Mouse (Mus musculus) liver, embryonic 14.5 days (tissue): Measurements from ENCODE around the gene Rpl37a. TPM values are rescaled to one million over a fixed set of nuclear protein-coding genes. Genes with fewer than 3 reads are reported as not detected.

Source experiments
- ATAC-seq: fragments of 200-750 bp; cut with Nextera tagmentation; 2 replicates; pipeline ENCODE4 v1.8.0; 2017; ENCODE audit warnings: moderate number of reproducible peaks, mild to moderate bottlenecking, moderate library complexity; ENCODE audit not compliant: insufficient read depth
- DNase-seq, 3 experiments: peaks; one replicate each; pipeline ENCODE4 v3.0.0-alpha.2; 2012 to 2013; ENCODE audit warnings: low read depth in 3 of 3, low spot score in 3 of 3
- H3K27ac ChIP-seq: fragments of 300-500 bp; sonication (generic); 2 replicates; pipeline ENCODE4 v1.5.1; 2014; ENCODE audit warnings: moderate library complexity, mild to moderate bottlenecking, control low read depth, inconsistent platforms
- H3K27me3 ChIP-seq: fragments of 300-500 bp; sonication (generic); 2 replicates; pipeline ENCODE4 v1.6.1; 2014; ENCODE audit warnings: mild to moderate bottlenecking, low read length, moderate library complexity; ENCODE audit not compliant: control insufficient read depth, insufficient read depth
- H3K36me3 ChIP-seq: fragments of 300-500 bp; sonication (generic); replicated peaks from 2 replicates; pipeline ENCODE4 v1.6.1; 2014; ENCODE audit warnings: low read depth; ENCODE audit not compliant: control insufficient read depth, insufficient read depth
- H3K4me1 ChIP-seq, 2 experiments: fragments of 200-500 bp in 1 of 2; fragments of 300-500 bp in 1 of 2; sonication (generic) in 1 of 2; replicated peaks; 2 replicates each; pipeline ENCODE4 v1.6.1; 2012 to 2014; ENCODE audit warnings: antibody characterized with exemption in 1 of 2, inconsistent platforms in 1 of 2, low read length in 1 of 2; ENCODE audit not compliant: control insufficient read depth in 2 of 2, insufficient read depth in 2 of 2
- H3K4me2 ChIP-seq: fragments of 300-500 bp; sonication (generic); 2 replicates; pipeline ENCODE4 v1.6.1; 2014; ENCODE audit warnings: low read depth, mild to moderate bottlenecking, control low read depth, moderate library complexity
- H3K4me3 ChIP-seq, 2 experiments: fragments of 200-500 bp in 1 of 2; fragments of 300-500 bp in 1 of 2; sonication (generic) in 1 of 2; 2 replicates each; pipeline ENCODE4 v1.5.1; 2012 to 2014; ENCODE audit warnings: low read depth in 2 of 2, low read length in 2 of 2, mild to moderate bottlenecking in 2 of 2, control low read depth in 1 of 2, inconsistent platforms in 1 of 2, moderate library complexity in 1 of 2; ENCODE audit not compliant: insufficient read depth in 1 of 2
- H3K9ac ChIP-seq: fragments of 300-500 bp; sonication (generic); replicated peaks from 2 replicates; pipeline ENCODE4 v1.6.1; 2014; ENCODE audit warnings: mild to moderate bottlenecking, control low read depth, moderate library complexity
- H3K9me3 ChIP-seq: fragments of 300-500 bp; sonication (generic); 2 replicates; pipeline ENCODE4 v1.6.1; 2016; ENCODE audit warnings: low read length, mixed read lengths; ENCODE audit not compliant: control insufficient read depth
- CTCF ChIP-seq: IDR thresholded peaks from 2 replicates; pipeline ENCODE4 v1.5.1; 2016; ENCODE audit warnings: antibody characterized with exemption, low read depth, control low read depth
- EP300 ChIP-seq: IDR thresholded peaks from 2 replicates; pipeline ENCODE4 v1.6.1; 2016; ENCODE audit warnings: antibody characterized with exemption, low read depth
- WGBS: fragments of 180-500 bp; shearing (Covaris S2); extraction: QIAGEN DNeasy Blood & Tissue Kit; methylation state at CpG from one replicate; pipeline ENCODE4 v1.1.7; 2014; ENCODE audit not compliant: insufficient replicate concordance; 5-methylcytosine and 5-hydroxymethylcytosine counted together
- polyA plus RNA-seq, 2 experiments: library from polyadenylated mRNA; depleted of rRNA in 1 of 2; stranded (reverse) in 1 of 2; unstranded in 1 of 2; fragments of >200 nt; fragmentation: Nextera tagmentation in 1 of 2; extraction: Ambion mirVana in 1 of 2; gene quantifications; 2 replicates each; pipeline versions ENCODE4 v1.2.1 to v1.2.3; 2012 to 2014

The Rpl37a gene
- polyA plus RNA-seq, 2 experiments = 957 to 1,233 TPM

DNA sequence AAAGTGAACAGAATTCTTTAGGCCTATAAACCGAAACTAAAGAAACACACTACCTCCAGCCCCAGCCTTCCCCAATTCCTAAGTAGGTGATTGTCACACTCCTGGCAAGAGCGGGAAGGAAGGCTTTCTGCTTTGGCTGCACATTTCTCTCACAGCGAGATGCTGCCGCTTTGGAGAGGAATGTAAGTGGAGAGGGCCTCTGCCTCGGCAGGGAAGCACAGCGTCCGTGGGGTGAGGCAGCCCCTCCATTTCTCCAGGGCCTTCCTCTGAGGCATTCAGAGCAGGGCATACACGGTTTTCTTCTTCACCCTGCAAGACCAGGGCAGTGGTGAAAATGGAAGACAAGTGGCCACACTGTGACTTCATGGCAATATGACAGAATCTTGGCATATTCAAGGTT lies 11.6 kb downstream of the Rpl37a start:
- no peaks in the 10 kb centered on the region for H3K27me3 ChIP-seq
- DNase-seq (no peak), ATAC-seq (no peak)
- no peak overlapping the region for H3K4me3 ChIP-seq
- no peaks in the 10 kb centered on the region for H3K36me3 ChIP-seq
- no peaks in the 10 kb centered on the region for H3K4me1 ChIP-seq
- no peaks in the 10 kb centered on the region for H3K9me3 ChIP-seq
- H3K4me2 ChIP-seq = no peak overlapping the region
- TF ChIP-seq EP300 = no peak
- TF ChIP-seq CTCF = no peak
- 63% methylated on average over 8 of the region's 8 CpGs for WGBS
- no peak overlapping the region for H3K9ac ChIP-seq
- H3K27ac ChIP-seq = no peak overlapping the region

DNA sequence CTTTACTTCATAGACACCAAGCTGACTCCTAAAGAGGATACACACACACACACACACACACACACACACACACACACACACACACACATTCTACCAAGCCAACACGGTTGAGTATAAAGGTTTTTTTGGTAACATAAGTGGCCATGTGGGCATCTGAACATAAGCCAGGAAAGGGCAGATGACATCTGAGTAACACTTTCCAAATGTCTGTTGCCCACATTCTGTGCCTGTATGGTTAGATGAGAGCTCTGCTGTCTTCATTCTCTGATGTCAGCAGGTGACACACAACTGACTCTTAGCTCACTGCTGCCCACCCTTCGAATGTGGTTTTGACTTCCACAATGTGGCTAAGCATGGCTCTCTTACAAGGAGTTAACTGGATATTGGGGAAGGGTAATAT lies 13.3 kb downstream of the Rpl37a start:
- no peak overlapping the region for H3K27ac ChIP-seq
- WGBS = 51% methylated on average over 2 of the region's 2 CpGs
- no peaks in the 10 kb centered on the region for H3K9me3 ChIP-seq
- TF ChIP-seq CTCF (no peak), EP300 (no peak)
- no peak overlapping the region for H3K4me3 ChIP-seq
- no peaks in the 10 kb centered on the region for H3K36me3 ChIP-seq
- H3K27me3 ChIP-seq = no peaks in the 10 kb centered on the region
- no peak for ATAC-seq
- H3K4me2 ChIP-seq = no peak overlapping the region
- no peak for DNase-seq
- no peak overlapping the region for H3K9ac ChIP-seq
- no peaks in the 10 kb centered on the region for H3K4me1 ChIP-seq

DNA sequence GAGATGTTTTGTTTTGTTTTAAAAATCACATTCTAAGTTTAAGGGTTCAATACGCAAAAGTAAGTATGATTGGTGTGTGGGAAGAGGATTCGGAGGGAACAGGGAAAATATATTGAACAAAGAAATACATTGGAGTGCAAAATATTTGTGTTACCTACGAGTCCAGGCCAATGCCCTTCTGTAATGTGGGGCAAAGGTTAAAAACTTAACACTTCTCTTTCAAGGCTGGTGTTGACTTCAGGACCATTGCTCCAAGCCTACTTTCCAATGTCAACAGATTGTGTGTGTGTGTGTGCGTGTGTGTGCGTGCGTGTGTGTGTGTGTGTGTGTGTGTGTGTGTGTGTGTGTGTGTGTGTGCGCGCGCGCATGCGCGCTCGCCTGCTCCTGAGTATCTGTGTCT lies 14.9 kb downstream of the Rpl37a start:
- Histone ChIP-seq H3K4me3 (no peak overlapping the region), H3K27me3 (no peaks in the 10 kb centered on the region), H3K9me3 (no peaks in the 10 kb centered on the region), H3K36me3 (no peaks in the 10 kb centered on the region), H3K4me1 (no peaks in the 10 kb centered on the region), H3K4me2 (no peak overlapping the region), H3K9ac (no peak overlapping the region), H3K27ac (no peak overlapping the region)
- DNase-seq (no peak), ATAC-seq (no peak)
- WGBS = 68% methylated on average over 13 of the region's 13 CpGs
- TF ChIP-seq CTCF (no peak), EP300 (no peak)

DNA sequence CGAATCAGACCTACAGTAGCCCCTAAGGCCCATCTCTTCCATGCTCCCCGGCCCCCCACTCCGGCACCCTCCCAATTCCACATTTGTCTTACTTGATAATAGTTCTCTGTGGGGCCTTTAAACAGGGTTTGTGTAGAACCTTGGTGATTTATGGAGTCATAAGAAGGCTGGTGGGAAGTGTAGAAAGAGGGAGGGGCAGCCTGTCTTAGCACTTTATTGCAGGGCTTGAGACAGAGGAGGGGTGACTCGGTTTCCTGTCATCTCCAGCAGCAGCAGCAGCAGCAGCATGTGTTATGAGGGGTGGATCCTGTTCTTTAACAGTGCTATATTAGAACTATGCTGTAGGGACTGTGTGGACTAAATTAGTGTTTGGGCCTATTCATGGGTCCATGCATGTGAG lies 17.7 kb downstream of the Rpl37a start:
- no peaks in the 10 kb centered on the region for H3K4me1 ChIP-seq
- WGBS = 70% methylated on average over 4 of the region's 4 CpGs
- H3K27ac ChIP-seq = no peak overlapping the region
- no peaks in the 10 kb centered on the region for H3K36me3 ChIP-seq
- H3K9ac ChIP-seq = no peak overlapping the region
- no peaks in the 10 kb centered on the region for H3K9me3 ChIP-seq
- ATAC-seq (no peak), DNase-seq (no peak)
- TF ChIP-seq EP300 = no peak
- TF ChIP-seq CTCF = no peak
- H3K4me3 ChIP-seq = no peak overlapping the region
- no peaks in the 10 kb centered on the region for H3K27me3 ChIP-seq
- H3K4me2 ChIP-seq = no peak overlapping the region

DNA sequence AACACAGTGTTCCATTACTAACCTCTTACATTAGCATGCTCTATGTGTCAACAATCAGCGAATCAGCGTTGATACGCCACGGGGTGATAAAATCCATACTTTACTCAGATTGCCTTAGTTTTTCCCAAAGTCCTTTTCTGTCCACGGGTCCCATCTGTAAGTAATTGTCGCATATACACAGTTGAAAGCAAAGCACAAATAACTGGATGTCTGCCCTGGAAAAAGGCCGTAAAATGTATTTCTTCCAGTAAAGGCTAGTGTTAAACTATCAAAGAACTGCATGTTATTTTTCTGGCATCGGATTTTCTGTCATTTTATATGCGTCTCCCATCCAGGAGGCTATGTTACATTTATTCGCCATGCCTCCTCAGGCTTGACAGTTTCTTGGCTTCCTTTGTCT lies 19.0 kb downstream of the Rpl37a start:
- WGBS = 72% methylated on average over 10 of the region's 10 CpGs
- no peaks in the 10 kb centered on the region for H3K4me1 ChIP-seq
- H3K9ac ChIP-seq = no peak overlapping the region
- H3K4me3 ChIP-seq = no peak overlapping the region
- TF ChIP-seq CTCF = no peak
- ATAC-seq (no peak), DNase-seq (no peak)
- no peaks in the 10 kb centered on the region for H3K9me3 ChIP-seq
- H3K27ac ChIP-seq = no peak overlapping the region
- no peak overlapping the region for H3K4me2 ChIP-seq
- H3K36me3 ChIP-seq = no peaks in the 10 kb centered on the region
- H3K27me3 ChIP-seq = no peaks in the 10 kb centered on the region

DNA sequence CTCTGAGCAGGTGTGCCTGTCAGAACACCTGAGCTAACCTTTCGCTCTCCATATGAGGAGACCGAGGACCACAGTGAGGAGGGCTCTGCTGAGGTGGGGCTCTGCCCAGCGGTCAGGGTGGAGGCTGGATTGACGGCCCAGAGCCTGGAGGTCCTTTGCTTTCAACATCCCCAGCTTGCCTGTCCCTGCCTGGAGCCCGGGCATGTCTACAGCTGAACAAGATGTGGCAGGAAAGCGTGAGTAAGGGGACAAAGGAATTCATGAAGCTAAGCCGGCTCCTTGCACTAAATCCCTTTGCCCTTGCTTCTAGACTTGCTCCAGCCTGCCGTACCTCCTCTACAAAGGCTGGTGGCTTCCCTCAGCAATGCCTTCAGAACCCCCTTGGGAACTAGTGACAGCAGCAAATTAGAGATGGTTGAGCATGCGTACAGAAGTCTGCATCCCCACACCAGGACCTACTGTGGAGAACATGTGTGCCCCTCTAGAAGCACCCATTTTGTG lies 22.2 kb downstream of the Rpl37a start:
- no peak for TF ChIP-seq CTCF
- TF ChIP-seq EP300 = no peak
- 74% methylated on average over 9 of the region's 9 CpGs for WGBS
- H3K4me1 ChIP-seq = no peaks in the 10 kb centered on the region

More for the DNA sequence above, 22.2 kb downstream of the Rpl37a start:
- H3K4me3 ChIP-seq = no peak overlapping the region
- H3K4me2 ChIP-seq = no peak overlapping the region
- H3K36me3 ChIP-seq = no peaks in the 10 kb centered on the region
- H3K9ac ChIP-seq = no peak overlapping the region
- ATAC-seq = no peak
- H3K27me3 ChIP-seq = no peaks in the 10 kb centered on the region
- DNase-seq = no peak
- no peak overlapping the region for H3K27ac ChIP-seq
- H3K9me3 ChIP-seq = no peaks in the 10 kb centered on the region
